Mouse (Mus musculus): Measurements from ENCODE around the gene Ttyh3. TPM values are rescaled to one million over a fixed set of nuclear protein-coding genes. Genes with fewer than 3 reads are reported as not detected.

Gene Ttyh3
- polyA plus RNA-seq, 1 experiment from 2014 or later = 19.8 TPM

DNA sequence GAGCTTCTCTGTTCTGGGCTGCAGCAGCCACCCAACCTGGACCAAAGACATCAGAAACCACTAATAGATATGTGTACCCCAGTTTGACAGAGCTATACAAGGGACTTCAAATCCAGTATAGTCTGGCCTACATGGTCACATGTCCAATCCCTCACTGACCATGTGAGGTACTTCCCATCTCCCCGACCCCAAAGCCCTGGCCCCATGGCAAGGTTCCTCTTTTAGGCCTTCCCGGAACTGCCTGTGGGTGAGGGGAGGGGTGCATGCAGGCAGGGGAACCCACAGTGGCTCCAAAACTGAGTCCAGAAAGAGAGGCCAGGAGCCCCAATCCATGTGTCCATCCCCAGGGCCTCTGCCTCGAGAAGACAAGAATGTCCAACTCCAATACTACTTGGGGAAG, 6.8 kb downstream of the Ttyh3 start:
- no peak for TF ChIP-seq CTCF (IDR thresholded peaks at IDR 0.05)
- no peak for TF ChIP-seq EP300 (IDR thresholded peaks at IDR 0.05)
- Histone ChIP-seq H3K9me3 (ENCODE audit: low read length) (no peaks in the 10 kb centered on the region), H3K4me3 (ENCODE audit: low read depth, low read length) (no peak overlapping the region), H3K4me2 (replicated peaks; ENCODE audit: low read depth, low read length) (no peak overlapping the region), H3K4me1 (ENCODE audit: insufficient read depth, low read depth, low read length) (peaks cover 24% of the 10 kb centered on the region), H3K9ac (replicated peaks; ENCODE audit: low read depth) (no peak overlapping the region), H3K27me3 (replicated peaks; ENCODE audit: insufficient read depth, low read length) (no peaks in the 10 kb centered on the region), H3K27ac (ENCODE audit: low read length) (no peak overlapping the region), H3K36me3 (ENCODE audit: insufficient read depth, low read length) (no peaks in the 10 kb centered on the region; the same call in 1 of the 2 replicates)
- DNase-seq (ENCODE audit: low spot score) (no peak), ATAC-seq (0 out of 2 replicates have a peak, but pooled peaks have one; percentile 7)
- WGBS = 57% methylated on average over 3 of the region's 3 CpGs

- peaks cover 21% of the 10 kb centered on the region for H3K4me1 ChIP-seq (ENCODE audit: insufficient read depth, low read depth, low read length)
- H3K9ac ChIP-seq (replicated peaks; ENCODE audit: low read depth) = no peak overlapping the region
- H3K27me3 ChIP-seq (replicated peaks; ENCODE audit: insufficient read depth, low read length) = no peaks in the 10 kb centered on the region
- no peaks in the 10 kb centered on the region for H3K9me3 ChIP-seq (ENCODE audit: low read length)
- no peak for TF ChIP-seq EP300 (IDR thresholded peaks at IDR 0.05)
- no peak for TF ChIP-seq CTCF (IDR thresholded peaks at IDR 0.05)
- no peak overlapping the region for H3K4me3 ChIP-seq (ENCODE audit: low read depth, low read length)
- DNase-seq (ENCODE audit: low spot score) (peak; percentile 65), ATAC-seq (peak; percentile 16; the same call in 1 of the 2 replicates)
- H3K4me2 ChIP-seq (replicated peaks; ENCODE audit: low read depth, low read length) = no peak overlapping the region
- 0 out of 2 replicates have a peak overlapping the region, but pooled peaks have one; percentile 20 for H3K27ac ChIP-seq (ENCODE audit: low read length)
- no peaks in the 10 kb centered on the region; the same call in 1 of the 2 replicates for H3K36me3 ChIP-seq (ENCODE audit: insufficient read depth, low read length)
- 42% methylated on average over 10 of the region's 10 CpGs for WGBS
Observed at GRCm38 (mm10) chr5:140641254-140641928, 7.4 kb downstream of the Ttyh3 start.

DNA sequence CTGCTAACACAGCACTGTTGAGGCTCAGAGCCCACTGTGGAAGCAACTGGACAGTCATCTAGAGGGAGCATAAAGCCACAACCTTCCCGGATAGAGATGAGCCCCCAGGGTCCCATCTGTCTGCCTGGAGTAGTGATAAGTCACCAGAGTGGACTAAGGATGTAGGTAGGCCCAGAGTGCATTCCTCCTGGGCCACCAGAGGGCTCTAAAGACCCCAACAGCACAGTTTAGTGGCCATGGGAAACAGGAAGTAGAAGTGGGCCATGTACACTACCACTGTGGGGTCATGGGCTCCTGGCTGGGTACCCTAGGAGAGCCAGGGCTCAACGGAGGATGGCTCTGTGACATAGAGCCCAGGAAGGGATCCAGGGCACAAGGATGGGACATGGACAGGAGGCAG, 8.0 kb downstream of the Ttyh3 start:
- Histone ChIP-seq H3K9ac (replicated peaks; ENCODE audit: low read depth) (no peak overlapping the region), H3K9me3 (ENCODE audit: low read length) (no peaks in the 10 kb centered on the region), H3K4me1 (ENCODE audit: insufficient read depth, low read depth, low read length) (peaks cover 21% of the 10 kb centered on the region), H3K27me3 (replicated peaks; ENCODE audit: insufficient read depth, low read length) (no peaks in the 10 kb centered on the region), H3K4me2 (replicated peaks; ENCODE audit: low read depth, low read length) (no peak overlapping the region), H3K27ac (ENCODE audit: low read length) (0 out of 2 replicates have a peak overlapping the region, but pooled peaks have one; percentile 20), H3K36me3 (ENCODE audit: insufficient read depth, low read length) (no peaks in the 10 kb centered on the region; the same call in 1 of the 2 replicates), H3K4me3 (ENCODE audit: low read depth, low read length) (no peak overlapping the region)
- TF ChIP-seq CTCF (IDR thresholded peaks at IDR 0.05) (peak; percentile 57), EP300 (IDR thresholded peaks at IDR 0.05) (no peak)
- no peak for ATAC-seq
- no peak for DNase-seq (ENCODE audit: low spot score)
- WGBS = 59% methylated on average over 2 of the region's 2 CpGs

- no peak overlapping the region for H3K9ac ChIP-seq (replicated peaks; ENCODE audit: low read depth)
- DNase-seq (ENCODE audit: low spot score) (no peak), ATAC-seq (no peak)
- H3K4me1 ChIP-seq (ENCODE audit: insufficient read depth, low read depth, low read length) = peaks cover 13% of the 10 kb centered on the region
- TF ChIP-seq CTCF (IDR thresholded peaks at IDR 0.05) = no peak
- no peak for TF ChIP-seq EP300 (IDR thresholded peaks at IDR 0.05)
- H3K27me3 ChIP-seq (replicated peaks; ENCODE audit: insufficient read depth, low read length) = no peaks in the 10 kb centered on the region
- no peak overlapping the region for H3K27ac ChIP-seq (ENCODE audit: low read length)
- H3K36me3 ChIP-seq (ENCODE audit: insufficient read depth, low read length) = peaks cover 5% of the 10 kb centered on the region; the same call in 1 of the 2 replicates
- no peak overlapping the region for H3K4me2 ChIP-seq (replicated peaks; ENCODE audit: low read depth, low read length)
- H3K9me3 ChIP-seq (ENCODE audit: low read length) = no peaks in the 10 kb centered on the region
- H3K4me3 ChIP-seq (ENCODE audit: low read depth, low read length) = no peak overlapping the region
- WGBS = 70% methylated on average over 12 of the region's 14 CpGs
Observed at GRCm38 (mm10) chr5:140639871-140640270, 9.0 kb downstream of the Ttyh3 start.

DNA sequence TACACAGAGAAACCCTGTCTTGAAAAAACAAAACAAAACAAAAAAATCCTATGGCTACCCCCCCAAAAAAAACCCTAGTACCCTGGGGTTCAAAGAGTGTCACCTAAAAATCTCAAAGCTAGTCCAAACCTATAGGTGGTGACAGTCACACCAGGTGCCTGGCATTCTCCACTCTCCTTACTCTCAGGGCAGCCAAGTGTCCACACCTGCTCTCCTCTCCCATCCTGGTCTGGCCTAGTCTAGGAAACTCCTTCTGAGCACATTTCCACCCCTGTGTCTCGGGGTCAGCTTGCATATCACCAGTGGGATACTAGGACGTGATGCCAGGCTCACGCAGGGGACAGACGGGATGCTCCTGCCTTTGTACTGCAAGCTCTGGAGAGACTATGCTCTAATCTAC, 9.5 kb downstream of the Ttyh3 start:
- H3K9me3 ChIP-seq (ENCODE audit: low read length) = no peaks in the 10 kb centered on the region
- no peak for DNase-seq (ENCODE audit: low spot score)
- H3K4me3 ChIP-seq (ENCODE audit: low read depth, low read length) = no peak overlapping the region
- ATAC-seq = no peak
- no peak overlapping the region for H3K9ac ChIP-seq (replicated peaks; ENCODE audit: low read depth)
- no peaks in the 10 kb centered on the region for H3K27me3 ChIP-seq (replicated peaks; ENCODE audit: insufficient read depth, low read length)
- WGBS = 95% methylated on average over 4 of the region's 4 CpGs
- H3K36me3 ChIP-seq (ENCODE audit: insufficient read depth, low read length) = peaks cover 9% of the 10 kb centered on the region; the same call in 1 of the 2 replicates
- H3K27ac ChIP-seq (ENCODE audit: low read length) = no peak overlapping the region
- TF ChIP-seq EP300 (IDR thresholded peaks at IDR 0.05) (no peak), CTCF (IDR thresholded peaks at IDR 0.05) (no peak)
- no peak overlapping the region for H3K4me2 ChIP-seq (replicated peaks; ENCODE audit: low read depth, low read length)
- peaks cover 13% of the 10 kb centered on the region for H3K4me1 ChIP-seq (ENCODE audit: insufficient read depth, low read depth, low read length)

DNA sequence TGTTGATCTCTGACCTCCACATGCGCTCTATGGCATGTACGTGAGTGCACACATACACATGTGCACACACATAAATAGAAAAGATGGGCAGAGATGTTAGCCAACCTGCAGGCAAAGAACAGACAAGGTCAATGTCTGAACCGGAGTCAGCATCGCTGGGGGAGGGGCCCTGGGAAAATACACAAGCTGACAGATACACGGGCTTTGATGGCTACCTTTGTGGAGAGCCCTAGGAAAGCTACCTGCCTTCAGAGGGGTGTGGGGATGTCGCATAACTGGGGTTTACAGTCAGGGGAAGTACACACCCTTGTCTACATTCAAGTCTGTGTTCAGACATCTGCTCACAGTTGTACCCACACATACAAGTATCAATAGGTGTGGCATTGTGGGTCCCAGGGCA, 10.3 kb downstream of the Ttyh3 start:
- WGBS = 87% methylated on average over 6 of the region's 6 CpGs
- Histone ChIP-seq H3K9ac (replicated peaks; ENCODE audit: low read depth) (no peak overlapping the region), H3K9me3 (ENCODE audit: low read length) (no peaks in the 10 kb centered on the region), H3K27ac (ENCODE audit: low read length) (no peak overlapping the region), H3K4me3 (ENCODE audit: low read depth, low read length) (no peak overlapping the region), H3K4me1 (ENCODE audit: insufficient read depth, low read depth, low read length) (peaks cover 13% of the 10 kb centered on the region), H3K27me3 (replicated peaks; ENCODE audit: insufficient read depth, low read length) (no peaks in the 10 kb centered on the region), H3K36me3 (ENCODE audit: insufficient read depth, low read length) (peaks cover 9% of the 10 kb centered on the region; the same call in 1 of the 2 replicates), H3K4me2 (replicated peaks; ENCODE audit: low read depth, low read length) (no peak overlapping the region)
- ATAC-seq (no peak), DNase-seq (ENCODE audit: low spot score) (no peak)
- TF ChIP-seq CTCF (IDR thresholded peaks at IDR 0.05) = no peak
- no peak for TF ChIP-seq EP300 (IDR thresholded peaks at IDR 0.05)

All from lung, postnatal 0 days (tissue).